Mouse (Mus musculus) CD4-positive, CD25-positive, alpha-beta regulatory T cell, adult 4 months (primary cell): Measurements from ENCODE around the gene Peli2. TPM values are rescaled to one million over a fixed set of nuclear protein-coding genes. Genes with fewer than 3 reads are reported as not detected.
A peak's percentile ranks its signal among the peaks of the same experiment; 100 is the strongest.

Source experiments
- ATAC-seq: one replicate; pipeline ENCODE4 v1.8.0; 2017
- polyA plus RNA-seq, 2 experiments: library from polyadenylated mRNA; unstranded; fragments of 100-300 nt; shearing (Covaris generic); gene quantifications; one replicate each; pipeline ENCODE4 v1.2.1; 2017

The Peli2 gene
- polyA plus RNA-seq, 2 experiments from 2014 or later: 0.37 to 1.4 TPM

- ATAC-seq: peak; percentile 34
Observed at GRCm38 (mm10) chr14:48225810-48226446, 105.3 kb downstream of the Peli2 start.

DNA sequence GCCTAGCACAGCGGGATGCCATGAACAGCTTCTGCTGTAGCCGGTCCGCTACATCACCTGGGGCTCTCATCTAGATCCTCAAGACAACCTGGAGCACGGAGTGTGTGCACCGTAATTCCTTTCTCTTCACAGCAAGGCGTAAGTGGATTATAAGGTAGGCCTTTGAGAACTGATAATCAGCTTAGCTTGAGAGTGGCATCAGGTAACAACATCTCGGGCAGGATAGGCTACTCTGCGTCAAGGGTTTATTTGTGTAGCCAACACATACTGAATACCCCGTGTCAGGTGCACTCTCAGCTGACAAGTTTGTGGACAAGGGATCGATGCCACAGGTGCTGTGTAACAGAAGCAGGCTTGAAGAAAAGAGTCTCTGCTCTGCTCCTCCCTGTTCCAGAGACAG is 106.1 kb downstream of the Peli2 start:
- ATAC-seq: no peak

GRCm38 (mm10) chr14:48234785-48235519 is 114.3 kb downstream of the Peli2 start:
- no peak for ATAC-seq

GRCm38 (mm10) chr14:48241335-48241734 is 120.7 kb downstream of the Peli2 start:
- no peak for ATAC-seq

DNA sequence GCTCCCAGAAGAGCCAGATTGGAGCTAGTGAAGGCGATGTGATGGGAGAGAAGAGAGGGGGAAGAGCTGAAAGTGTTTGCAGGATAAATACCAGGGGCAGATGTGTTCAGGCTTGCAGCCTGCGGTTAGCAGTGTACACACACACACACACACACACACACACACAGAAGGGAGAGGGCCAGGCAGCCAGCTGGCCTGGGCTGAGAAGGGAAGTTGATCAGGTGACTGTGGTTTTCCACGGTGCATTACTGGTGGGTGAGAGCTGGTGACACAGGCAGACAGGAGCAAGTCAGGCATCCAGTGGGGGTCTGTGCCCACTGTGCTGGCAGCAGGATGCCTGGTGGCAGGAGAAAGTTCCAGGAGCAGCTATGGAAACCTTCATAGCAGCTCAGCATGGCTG is 125.6 kb downstream of the Peli2 start:
- no peak for ATAC-seq

GRCm38 (mm10) chr14:48246963-48247362 is 126.3 kb downstream of the Peli2 start:
- no peak for ATAC-seq

DNA sequence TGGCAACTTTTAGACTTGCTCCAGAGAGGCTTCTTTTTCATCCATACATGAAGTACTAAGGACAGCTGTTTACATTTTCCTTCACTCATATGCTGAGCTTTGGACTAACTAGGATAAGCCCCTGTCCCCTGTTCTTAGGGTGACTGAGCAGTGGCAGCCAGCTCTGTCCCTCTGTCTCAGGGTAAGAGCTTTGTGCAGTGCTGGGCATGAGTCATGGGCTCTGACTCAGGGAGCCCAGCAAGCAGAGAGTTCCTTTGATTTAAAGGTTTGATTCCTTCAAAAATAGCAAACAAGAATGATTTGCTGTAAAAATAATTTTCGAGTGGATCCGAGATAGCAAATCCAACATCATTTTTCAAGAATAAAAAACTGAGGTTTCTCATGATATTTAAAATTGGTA is 128.8 kb downstream of the Peli2 start:
- no peak for ATAC-seq

GRCm38 (mm10) chr14:48249909-48250308 is 129.3 kb downstream of the Peli2 start:
- no peak for ATAC-seq

DNA sequence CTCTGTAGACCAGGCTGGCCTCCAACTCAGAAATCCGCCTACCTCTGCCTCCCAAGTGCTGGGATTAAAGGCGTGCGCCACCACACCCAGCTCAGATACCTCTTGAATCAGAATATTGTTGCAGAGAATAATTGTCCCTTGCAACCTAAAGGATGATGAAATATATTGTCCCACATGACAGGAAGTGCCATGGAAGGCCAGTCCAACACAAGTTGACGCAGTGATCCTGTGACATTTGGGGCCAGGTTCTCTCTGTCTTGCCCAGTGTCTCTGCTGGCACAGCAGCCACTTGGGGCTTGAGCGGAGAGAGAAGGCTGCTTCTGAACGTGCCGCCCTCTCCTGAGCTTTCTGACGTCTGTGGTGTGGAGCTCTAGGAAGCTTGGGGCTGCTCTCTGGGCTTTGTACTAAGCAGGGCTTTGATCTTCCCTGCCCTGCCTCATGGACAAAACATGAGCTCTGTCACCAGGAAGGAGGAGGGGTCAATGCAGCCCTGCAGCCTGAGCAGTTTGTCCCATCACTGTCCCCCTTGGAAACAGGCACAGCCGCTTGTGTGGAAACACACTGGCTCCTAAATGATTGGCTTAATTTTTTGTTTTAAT is 130.9 kb downstream of the Peli2 start:
- no peak for ATAC-seq

GRCm38 (mm10) chr14:48253183-48253582 is 132.6 kb downstream of the Peli2 start:
- ATAC-seq: no peak

- ATAC-seq: no peak
Observed at GRCm38 (mm10) chr14:48254696-48255095, 134.1 kb downstream of the Peli2 start.

GRCm38 (mm10) chr14:48255290-48255689 is 134.7 kb downstream of the Peli2 start:
- no peak for ATAC-seq

GRCm38 (mm10) chr14:48257759-48258158 is 137.1 kb downstream of the Peli2 start:
- no peak for ATAC-seq

DNA sequence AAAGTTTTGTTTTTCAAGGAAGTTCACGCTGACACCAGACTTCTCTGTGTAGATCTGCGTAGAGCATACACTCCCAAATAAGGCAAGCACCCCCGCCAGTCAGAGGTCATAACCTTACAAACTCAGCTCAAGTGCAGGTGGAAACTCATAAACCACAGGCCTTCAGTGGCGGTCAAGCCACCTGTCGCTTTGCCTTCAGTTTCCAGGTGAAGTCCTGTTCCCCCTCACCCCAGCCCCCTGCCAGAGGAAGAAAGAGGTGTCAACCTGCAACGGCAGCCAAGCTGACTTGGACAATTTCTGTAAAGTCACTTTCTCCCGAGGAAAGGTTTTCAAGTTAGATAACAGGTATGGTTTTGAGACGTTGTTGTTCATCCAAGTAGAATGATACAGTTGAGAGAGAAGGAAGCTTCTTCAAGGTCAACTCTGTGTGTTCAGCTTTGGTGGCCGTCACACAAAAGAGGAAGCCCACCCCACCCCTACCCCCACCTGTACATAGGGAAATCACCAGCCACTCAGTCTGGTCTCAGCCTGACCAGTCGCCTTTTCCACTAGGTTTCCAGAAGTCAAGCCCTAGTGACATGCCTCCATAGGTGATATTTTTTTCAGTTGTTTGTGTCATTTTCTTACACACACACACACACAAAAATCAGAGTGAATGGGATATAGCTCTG is 138.2 kb downstream of the Peli2 start:
- no peak for ATAC-seq

GRCm38 (mm10) chr14:48263146-48263545 is 142.5 kb downstream of the Peli2 start:
- no peak for ATAC-seq

DNA sequence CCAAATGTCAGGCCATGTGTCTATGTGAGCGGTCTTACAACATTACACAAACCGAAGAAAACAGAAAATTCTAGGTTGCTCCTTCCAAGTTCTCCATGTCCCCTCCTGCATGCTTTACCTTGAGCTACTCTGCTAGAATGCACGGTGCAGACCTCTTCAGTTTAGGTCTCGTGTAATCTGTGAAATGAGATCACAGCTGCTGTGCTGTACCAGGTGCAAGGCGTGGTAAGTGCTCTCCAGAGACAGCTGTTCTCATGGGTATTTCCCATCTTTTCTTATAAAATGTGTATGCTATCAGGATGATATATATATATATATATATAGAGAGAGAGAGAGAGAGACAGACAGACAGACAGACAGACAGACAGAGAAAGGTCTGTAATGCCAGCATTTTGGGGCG is 146.1 kb downstream of the Peli2 start:
- no peak for ATAC-seq

DNA sequence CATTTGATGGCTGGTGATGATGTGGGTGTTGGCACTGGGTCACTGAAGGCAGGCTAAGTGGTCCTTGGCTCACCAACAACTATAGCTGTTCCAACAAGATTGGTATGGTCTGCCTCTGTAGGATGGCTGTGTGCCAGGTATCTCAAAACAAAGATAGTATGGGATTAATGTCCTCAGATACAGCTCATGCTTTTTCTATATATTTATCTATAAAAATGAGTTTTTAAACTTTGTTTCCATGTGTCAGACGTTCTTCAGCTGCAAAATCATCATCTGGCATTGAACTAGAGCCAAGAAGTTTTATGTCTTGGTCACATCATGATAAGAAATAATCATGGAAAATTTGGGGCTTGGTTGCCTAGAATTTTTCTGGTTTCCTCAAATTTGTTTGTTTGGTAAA is 157.7 kb downstream of the Peli2 start:
- no peak for ATAC-seq

DNA sequence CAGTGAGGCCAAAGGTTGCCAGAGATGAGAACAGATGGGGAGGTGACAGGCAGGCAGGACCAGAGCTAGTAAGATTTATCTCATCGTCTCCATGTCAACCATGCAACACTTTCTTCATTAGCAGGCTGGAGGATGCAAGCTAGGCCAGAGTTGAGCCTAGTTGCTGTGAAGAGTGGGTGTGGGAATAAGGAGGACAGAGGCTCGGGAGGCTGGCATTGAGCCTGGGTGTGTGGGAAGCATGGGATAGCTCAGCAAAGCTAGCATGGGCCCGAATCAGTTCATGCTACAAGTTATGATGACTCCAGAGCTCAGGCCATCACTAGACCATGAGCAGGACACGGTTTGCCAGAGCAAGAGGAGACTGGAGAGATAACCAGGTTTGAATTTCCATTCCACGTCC is 166.3 kb downstream of the Peli2 start:
- no peak for ATAC-seq

- ATAC-seq: no peak
Observed at GRCm38 (mm10) chr14:48287581-48287980, 167.0 kb downstream of the Peli2 start.

DNA sequence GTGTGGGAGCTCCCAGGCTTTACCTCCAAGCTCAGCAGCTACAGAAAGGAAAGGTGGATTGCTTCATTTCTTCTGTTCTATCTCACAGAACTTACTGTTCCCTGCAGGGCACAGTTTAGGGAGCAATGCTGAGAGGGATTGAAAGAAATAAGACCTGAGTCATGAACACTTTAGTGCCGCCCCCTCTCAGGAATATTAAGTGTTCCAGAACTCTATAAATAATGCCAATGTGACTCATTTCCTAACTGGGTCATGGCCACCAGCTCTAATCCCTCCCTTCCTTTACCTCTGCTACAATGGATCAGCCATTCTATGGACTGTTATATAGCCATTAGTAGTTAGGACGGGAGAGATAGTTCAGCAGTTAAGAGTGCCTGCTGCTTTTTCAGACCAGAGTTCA is 168.0 kb downstream of the Peli2 start:
- no peak for ATAC-seq

DNA sequence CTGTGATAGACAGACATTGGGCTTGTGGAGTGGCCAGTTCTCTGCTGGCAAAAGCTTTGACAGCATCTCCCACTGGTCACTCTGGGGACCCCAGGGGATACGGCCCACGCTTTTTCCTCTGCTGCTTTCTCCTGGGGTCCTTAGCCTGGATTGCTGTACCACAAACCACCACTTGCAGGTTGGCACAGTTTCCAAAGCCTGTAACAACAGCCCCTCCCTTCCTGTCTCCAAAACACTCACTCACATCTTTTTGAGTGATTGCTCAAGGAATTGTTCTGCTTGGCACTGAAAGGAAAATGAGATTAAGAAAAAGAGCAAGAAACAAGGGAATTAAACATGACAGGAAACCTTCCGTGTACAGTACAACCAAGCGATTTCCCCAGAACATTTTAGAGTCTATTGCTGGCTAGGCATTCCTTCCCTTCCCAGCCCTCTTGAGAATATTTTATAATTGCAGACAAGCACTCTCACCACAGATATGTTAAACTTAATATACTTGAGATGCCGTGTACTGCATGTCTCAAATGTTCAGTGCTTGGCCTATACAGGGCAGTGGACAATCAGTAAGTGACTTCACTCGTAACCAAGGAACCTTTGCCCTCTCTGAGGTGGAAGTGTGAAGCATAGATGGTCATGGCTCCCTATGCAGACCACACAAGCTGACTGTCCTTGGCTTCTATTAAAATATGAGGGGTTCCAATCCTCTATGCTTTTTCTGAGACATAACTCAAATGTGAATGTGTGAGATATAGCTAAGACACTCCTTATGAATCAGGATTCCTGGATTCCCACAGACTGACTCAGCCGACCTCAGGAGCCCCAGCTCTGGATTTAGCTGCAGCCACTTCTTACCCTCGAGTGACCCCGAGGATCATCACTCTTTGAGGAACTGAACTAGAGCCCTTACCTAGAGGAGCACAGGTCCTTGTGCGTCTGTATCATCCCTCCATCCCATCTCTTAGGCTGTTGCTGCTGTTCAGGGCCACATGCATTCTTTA is 169.3 kb downstream of the Peli2 start:
- no peak for ATAC-seq

- no peak for ATAC-seq
Observed at GRCm38 (mm10) chr14:48293498-48293897, 172.9 kb downstream of the Peli2 start.
